12 mouse cellular contexts compared by ENCODE assay signal in genomic region chr16:96472816-96473215, GRCm38 (mm10). TPM values are rescaled to one million over a fixed set of nuclear protein-coding genes. Genes with fewer than 3 reads are reported as not detected.
DNase-seq lines count a peak whose midpoint lies in the region; ATAC-seq lines count a peak whose summit lies in the region.
"Had no signal": no experiment of that assay in that cellular context is flagged by ENCODE, and none has a peak within 500 bp of the region (broad histone marks: within the 10 kb centered on the region; RNA-seq: fewer than 3 reads in every experiment).

No protein-coding gene starts in this region.

- peaks cover 19% of the 10 kb centered on the region for H3K4me1 ChIP-seq in forebrain, embryonic 14.5 days (ENCODE audit: control insufficient read depth, insufficient read depth, low read length)
- peaks cover 8% of the 10 kb centered on the region for H3K4me1 ChIP-seq in forebrain, embryonic 10.5 days
- peaks cover 7% of the 10 kb centered on the region for H3K4me1 ChIP-seq in intestine, embryonic 16.5 days (ENCODE audit: control insufficient read depth, insufficient read depth, low read length)
- H3K4me1 ChIP-seq in neural tube, embryonic 15.5 days = peaks cover 32% of the 10 kb centered on the region

- WGBS in forebrain, embryonic 14.5 days = 53% methylated on average over 7 of the region's 7 CpGs
- WGBS in forebrain, embryonic 10.5 days = 77% methylated on average over 7 of the region's 7 CpGs
- WGBS in intestine, embryonic 16.5 days = 36% methylated on average over 7 of the region's 7 CpGs
- 57% methylated on average over 7 of the region's 7 CpGs for WGBS in neural tube, embryonic 15.5 days

- H3K9ac ChIP-seq in forebrain, embryonic 14.5 days (ENCODE audit: low read length) = no peak overlapping the region; the same call in 1 of the 2 replicates
- no peak overlapping the region for H3K9ac ChIP-seq in intestine, embryonic 16.5 days (ENCODE audit: low read depth, low read length)
- no peak overlapping the region; the same call in 1 of the 2 replicates for H3K9ac ChIP-seq in neural tube, embryonic 15.5 days (replicated peaks)

- no peaks in the 10 kb centered on the region for H3K27me3 ChIP-seq in forebrain, embryonic 14.5 days (replicated peaks; ENCODE audit: control insufficient read depth, insufficient read depth, low read length)
- no peaks in the 10 kb centered on the region; the same call in 1 of the 2 replicates for H3K27me3 ChIP-seq in forebrain, embryonic 10.5 days (ENCODE audit: poor library complexity, severe bottlenecking)
- H3K27me3 ChIP-seq in intestine, embryonic 16.5 days (replicated peaks; ENCODE audit: control insufficient read depth, insufficient read depth, low read length) = no peaks in the 10 kb centered on the region
- H3K27me3 ChIP-seq in neural tube, embryonic 15.5 days (replicated peaks) = no peaks in the 10 kb centered on the region

- no peaks in the 10 kb centered on the region for H3K36me3 ChIP-seq in forebrain, embryonic 14.5 days (ENCODE audit: control insufficient read depth, insufficient read depth, low read length)
- H3K36me3 ChIP-seq in forebrain, embryonic 10.5 days (replicated peaks) = no peaks in the 10 kb centered on the region
- no peaks in the 10 kb centered on the region for H3K36me3 ChIP-seq in intestine, embryonic 16.5 days (ENCODE audit: control insufficient read depth, insufficient read depth, low read length)
- H3K36me3 ChIP-seq in neural tube, embryonic 15.5 days = no peaks in the 10 kb centered on the region

- DNase-seq in forebrain, embryonic 14.5 days (ENCODE audit: low spot score) = peak; percentile 78
- DNase-seq in forebrain, embryonic 10.5 days (ENCODE audit: extremely low spot score, low spot score) = no peak
- DNase-seq in kidney, postnatal 4 days = peak; percentile 30 to 44
- DNase-seq in kidney, adult 8-10 months = no peak
- no peak for DNase-seq in cerebellum, postnatal 4 days (ENCODE audit: low spot score in 2 of 2)
- DNase-seq in urinary bladder, postnatal 25 days (ENCODE audit: low spot score) = no peak
- DNase-seq: adrenal gland, postnatal 25 days; B cell, adult 2 months; heart, adult 11 months; liver had no signal

- H3K4me3 ChIP-seq in forebrain, embryonic 14.5 days (ENCODE audit: low read depth, low read length) = no peak overlapping the region
- no peak overlapping the region for H3K4me3 ChIP-seq in forebrain, embryonic 10.5 days
- no peak overlapping the region for H3K4me3 ChIP-seq in intestine, embryonic 16.5 days (ENCODE audit: low read length)
- H3K4me3 ChIP-seq in neural tube, embryonic 15.5 days (replicated peaks) = no peak overlapping the region

- no peak overlapping the region for H3K27ac ChIP-seq in forebrain, embryonic 14.5 days (ENCODE audit: low read depth, low read length)
- H3K27ac ChIP-seq in forebrain, embryonic 10.5 days = no peak overlapping the region
- no peak overlapping the region for H3K27ac ChIP-seq in intestine, embryonic 16.5 days (ENCODE audit: low read length)
- peak overlapping the region; percentile 54 for H3K27ac ChIP-seq in neural tube, embryonic 15.5 days (replicated peaks)

- H3K9me3 ChIP-seq in forebrain, embryonic 14.5 days (replicated peaks; ENCODE audit: control insufficient read depth, low read length) = no peaks in the 10 kb centered on the region
- H3K9me3 ChIP-seq in forebrain, embryonic 10.5 days = no peaks in the 10 kb centered on the region
- H3K9me3 ChIP-seq in intestine, embryonic 16.5 days (ENCODE audit: control insufficient read depth, low read length) = no peaks in the 10 kb centered on the region
- no peaks in the 10 kb centered on the region for H3K9me3 ChIP-seq in neural tube, embryonic 15.5 days (replicated peaks)

- ATAC-seq in forebrain, embryonic 14.5 days = peak; percentile 46; the same call in 1 of the 2 replicates
- peak; percentile 40; the same call in 1 of the 2 replicates for ATAC-seq in intestine, embryonic 16.5 days
- no peak for ATAC-seq in neural tube, embryonic 15.5 days (ENCODE audit: low FRiP score)

- no peak overlapping the region for H3K4me2 ChIP-seq in forebrain, embryonic 14.5 days (ENCODE audit: low read length)
- 0 out of 2 replicates have a peak overlapping the region, but pooled peaks have one; percentile 3 for H3K4me2 ChIP-seq in intestine, embryonic 16.5 days (ENCODE audit: low read depth, low read length)
- peak overlapping the region; percentile 36 for H3K4me2 ChIP-seq in neural tube, embryonic 15.5 days

RNA-seq across cellular contexts. Expression of gene Pcp4, which starts 5.4 kb away (rescaled TPM):
- polyA plus RNA-seq in forebrain, embryonic 14.5 days (2014; fragmentation: Nextera tagmentation; extraction: Ambion mirVana) = 204 and 211 TPM in 2 replicates
- polyA plus RNA-seq in forebrain, embryonic 10.5 days (2016; fragmentation: Nextera tagmentation; extraction: Ambion mirVana) = 4.2 and 4.3 TPM in 2 replicates
- 42.6 and 48.1 TPM in 2 replicates for polyA plus RNA-seq in intestine, embryonic 16.5 days (2015; fragmentation: Nextera tagmentation; extraction: Ambion mirVana)
- polyA plus RNA-seq in neural tube, embryonic 15.5 days (2015; fragmentation: Nextera tagmentation; extraction: Ambion mirVana) = 446 and 482 TPM in 2 replicates

RNA-seq across cellular contexts. Expression of gene Itgb2l, which starts 29.4 kb away (rescaled TPM):
- polyA plus RNA-seq in forebrain, embryonic 14.5 days (2014; fragmentation: Nextera tagmentation; extraction: Ambion mirVana) = 0.06 TPM in 1 of 2 replicates, not detected in the other
- not detected in 2 replicates for polyA plus RNA-seq in forebrain, embryonic 10.5 days (2016; fragmentation: Nextera tagmentation; extraction: Ambion mirVana)
- 0.32 and 0.33 TPM in 2 replicates for polyA plus RNA-seq in intestine, embryonic 16.5 days (2015; fragmentation: Nextera tagmentation; extraction: Ambion mirVana)
- 0.10 and 0.42 TPM in 2 replicates for polyA plus RNA-seq in neural tube, embryonic 15.5 days (2015; fragmentation: Nextera tagmentation; extraction: Ambion mirVana)

Comparison
In these comparisons a context has a peak if more than half of its experiments do, and no peak if none do; other contexts are left out.
1. DNase-seq: peak in forebrain, embryonic 14.5 days (single experiment) and kidney, postnatal 4 days (2 of 2); none in forebrain, embryonic 10.5 days (single experiment), kidney, adult 8-10 months (0 of 2), cerebellum, postnatal 4 days (0 of 2) and urinary bladder, postnatal 25 days (single experiment).